Mouse (Mus musculus): ENCODE results near the gene Ndufc1. TPM values are rescaled to one million over a fixed set of nuclear protein-coding genes. Genes with fewer than 3 reads are reported as not detected.
A peak's percentile ranks its signal among the peaks of the same experiment; 100 is the strongest.

Gene Ndufc1
- polyA plus RNA-seq, 1 experiment from 2014 or later: 780 TPM

- peak; percentile 59 for TF ChIP-seq EP300 (IDR thresholded peaks at IDR 0.05; ENCODE audit: low read depth)
- peak; percentile 83 for TF ChIP-seq CTCF (IDR thresholded peaks at IDR 0.05; ENCODE audit: low read depth)
- H3K9ac ChIP-seq (replicated peaks): no peak overlapping the region
- 51% methylated on average over 19 of the region's 19 CpGs for WGBS (ENCODE audit: insufficient replicate concordance)
- no peaks in the 10 kb centered on the region for H3K27me3 ChIP-seq (ENCODE audit: insufficient read depth, low read length)
- H3K9me3 ChIP-seq (ENCODE audit: low read length): no peaks in the 10 kb centered on the region
- no peak overlapping the region for H3K27ac ChIP-seq (ENCODE audit: low read depth)
- DNase-seq: peak; percentile 72
- H3K36me3 ChIP-seq (replicated peaks; ENCODE audit: insufficient read depth, low read length): no peaks in the 10 kb centered on the region
- H3K4me2 ChIP-seq (ENCODE audit: low read depth, low read length): no peak overlapping the region
- H3K4me1 ChIP-seq (ENCODE audit: insufficient read depth): peaks cover 13% of the 10 kb centered on the region; the same call in 1 of the 2 replicates
- H3K4me3 ChIP-seq (ENCODE audit: low read depth, low read length): no peak overlapping the region
- ATAC-seq: peak; percentile 40
These were observed 33.2 kb downstream of the Ndufc1 start for GRCm38 (mm10) chr3:51375307-51376265.

GRCm38 (mm10) chr3:51373544-51373943 is 35.2 kb downstream of the Ndufc1 start:
- Histone ChIP-seq H3K36me3 (replicated peaks; ENCODE audit: insufficient read depth, low read length) (no peaks in the 10 kb centered on the region), H3K27me3 (ENCODE audit: insufficient read depth, low read length) (no peaks in the 10 kb centered on the region), H3K4me3 (ENCODE audit: low read depth, low read length) (no peak overlapping the region), H3K4me1 (ENCODE audit: insufficient read depth) (peaks cover 9% of the 10 kb centered on the region; the same call in 1 of the 2 replicates), H3K27ac (ENCODE audit: low read depth) (peak overlapping the region; percentile 17; the same call in 1 of the 2 replicates), H3K4me2 (ENCODE audit: low read depth, low read length) (no peak overlapping the region), H3K9me3 (ENCODE audit: low read length) (no peaks in the 10 kb centered on the region), H3K9ac (replicated peaks) (no peak overlapping the region)
- no peak for DNase-seq
- ATAC-seq: no peak
- 52% methylated on average over 5 of the region's 5 CpGs for WGBS (ENCODE audit: insufficient replicate concordance)
- TF ChIP-seq EP300 (IDR thresholded peaks at IDR 0.05; ENCODE audit: low read depth) (no peak), CTCF (IDR thresholded peaks at IDR 0.05; ENCODE audit: low read depth) (peak; percentile 40)

- peaks cover 6% of the 10 kb centered on the region; the same call in 1 of the 2 replicates for H3K4me1 ChIP-seq (ENCODE audit: insufficient read depth)
- peak overlapping the region; percentile 29 for H3K4me2 ChIP-seq (ENCODE audit: low read depth, low read length)
- H3K27ac ChIP-seq (ENCODE audit: low read depth): peak overlapping the region; percentile 17; the same call in 1 of the 2 replicates
- H3K4me3 ChIP-seq (ENCODE audit: low read depth, low read length): no peak overlapping the region
- H3K9ac ChIP-seq (replicated peaks): no peak overlapping the region
- no peak for DNase-seq
- no peaks in the 10 kb centered on the region for H3K9me3 ChIP-seq (ENCODE audit: low read length)
- no peak for TF ChIP-seq CTCF (IDR thresholded peaks at IDR 0.05; ENCODE audit: low read depth)
- no peak for TF ChIP-seq EP300 (IDR thresholded peaks at IDR 0.05; ENCODE audit: low read depth)
- no peaks in the 10 kb centered on the region for H3K36me3 ChIP-seq (replicated peaks; ENCODE audit: insufficient read depth, low read length)
- no peaks in the 10 kb centered on the region for H3K27me3 ChIP-seq (ENCODE audit: insufficient read depth, low read length)
- no peak for ATAC-seq
- WGBS (ENCODE audit: insufficient replicate concordance): 50% methylated on average over 5 of the region's 5 CpGs
These were observed 35.9 kb downstream of the Ndufc1 start for GRCm38 (mm10) chr3:51372883-51373282.

GRCm38 (mm10) chr3:51371826-51372225 is 37.0 kb downstream of the Ndufc1 start:
- WGBS (ENCODE audit: insufficient replicate concordance): 92% methylated on average over 2 of the region's 2 CpGs
- Histone ChIP-seq H3K4me1 (ENCODE audit: insufficient read depth) (peaks cover 6% of the 10 kb centered on the region; the same call in 1 of the 2 replicates), H3K9me3 (ENCODE audit: low read length) (no peaks in the 10 kb centered on the region), H3K9ac (replicated peaks) (no peak overlapping the region), H3K36me3 (replicated peaks; ENCODE audit: insufficient read depth, low read length) (no peaks in the 10 kb centered on the region), H3K27me3 (ENCODE audit: insufficient read depth, low read length) (no peaks in the 10 kb centered on the region), H3K4me2 (ENCODE audit: low read depth, low read length) (no peak overlapping the region), H3K4me3 (ENCODE audit: low read depth, low read length) (no peak overlapping the region), H3K27ac (ENCODE audit: low read depth) (no peak overlapping the region)
- TF ChIP-seq CTCF (IDR thresholded peaks at IDR 0.05; ENCODE audit: low read depth): no peak
- no peak for TF ChIP-seq EP300 (IDR thresholded peaks at IDR 0.05; ENCODE audit: low read depth)
- DNase-seq (no peak), ATAC-seq (no peak)

- WGBS (ENCODE audit: insufficient replicate concordance): 57% methylated on average over 4 of the region's 4 CpGs
- Histone ChIP-seq H3K9me3 (ENCODE audit: low read length) (no peaks in the 10 kb centered on the region), H3K9ac (replicated peaks) (no peak overlapping the region), H3K27me3 (ENCODE audit: insufficient read depth, low read length) (no peaks in the 10 kb centered on the region), H3K4me3 (ENCODE audit: low read depth, low read length) (no peak overlapping the region), H3K36me3 (replicated peaks; ENCODE audit: insufficient read depth, low read length) (no peaks in the 10 kb centered on the region), H3K4me1 (ENCODE audit: insufficient read depth) (peaks cover 8% of the 10 kb centered on the region), H3K27ac (ENCODE audit: low read depth) (no peak overlapping the region), H3K4me2 (ENCODE audit: low read depth, low read length) (no peak overlapping the region)
- ATAC-seq (no peak), DNase-seq (no peak)
- no peak for TF ChIP-seq CTCF (IDR thresholded peaks at IDR 0.05; ENCODE audit: low read depth)
- TF ChIP-seq EP300 (IDR thresholded peaks at IDR 0.05; ENCODE audit: low read depth): no peak
These were observed 40.8 kb downstream of the Ndufc1 start for GRCm38 (mm10) chr3:51368011-51368410.

- 50% methylated on average over 4 of the region's 4 CpGs for WGBS (ENCODE audit: insufficient replicate concordance)
- Histone ChIP-seq H3K9ac (replicated peaks) (no peak overlapping the region), H3K27me3 (ENCODE audit: insufficient read depth, low read length) (no peaks in the 10 kb centered on the region), H3K4me2 (ENCODE audit: low read depth, low read length) (no peak overlapping the region), H3K4me1 (ENCODE audit: insufficient read depth) (peaks cover 8% of the 10 kb centered on the region), H3K9me3 (ENCODE audit: low read length) (no peaks in the 10 kb centered on the region), H3K27ac (ENCODE audit: low read depth) (no peak overlapping the region), H3K36me3 (replicated peaks; ENCODE audit: insufficient read depth, low read length) (no peaks in the 10 kb centered on the region), H3K4me3 (ENCODE audit: low read depth, low read length) (no peak overlapping the region)
- DNase-seq (no peak), ATAC-seq (no peak)
- TF ChIP-seq EP300 (IDR thresholded peaks at IDR 0.05; ENCODE audit: low read depth) (peak; percentile 82), CTCF (IDR thresholded peaks at IDR 0.05; ENCODE audit: low read depth) (no peak)
These were observed 41.9 kb downstream of the Ndufc1 start for GRCm38 (mm10) chr3:51366926-51367325.
